In the genomic region with DNA sequence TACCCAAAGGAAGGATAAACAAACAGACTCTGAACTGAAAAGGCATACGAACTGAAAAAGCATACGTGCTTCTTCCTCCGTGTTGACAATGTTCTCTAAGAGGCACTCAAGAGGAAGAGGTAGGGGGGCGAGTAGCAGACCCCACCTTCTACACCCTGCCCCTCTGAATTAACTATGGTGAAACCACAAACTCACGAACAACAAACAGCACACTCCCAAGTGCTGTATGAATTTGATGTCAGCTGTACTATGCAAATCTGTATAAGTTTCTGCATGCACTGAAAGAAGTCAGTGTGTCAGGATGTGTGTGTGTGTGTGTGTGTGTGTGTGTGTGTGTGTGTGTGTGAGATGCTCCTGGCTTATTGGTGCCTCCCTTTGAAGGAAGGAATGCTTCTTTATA, we compare ENCODE assay signal across 24 mouse cellular contexts.
DNase-seq lines count a peak whose midpoint lies in the region; ATAC-seq and TF ChIP-seq lines count a peak whose summit lies in the region.
"Had no signal": no experiment of that assay in that cellular context is flagged by ENCODE, and none has a peak within 500 bp of the region (broad histone marks: within the 10 kb centered on the region; RNA-seq: fewer than 3 reads in every experiment).

No protein-coding gene starts in this region.

- peak overlapping the region; percentile 28; the same call in 1 of the 2 replicates for H3K27ac ChIP-seq in heart, postnatal 0 days (ENCODE audit: low read depth)
- H3K27ac ChIP-seq in layer of hippocampus, adult 2 months = no peak overlapping the region
- H3K27ac ChIP-seq in stomach, postnatal 0 days (replicated peaks) = no peak overlapping the region
- H3K27ac ChIP-seq: forebrain, embryonic 13.5 days; heart, adult 2 months; heart, embryonic 13.5 days; hindbrain, embryonic 12.5 days; limb, embryonic 13.5 days; liver, embryonic 12.5 days; midbrain, embryonic 13.5 days; neural tube, embryonic 15.5 days had no signal

- no peaks in the 10 kb centered on the region for H3K27me3 ChIP-seq in heart, postnatal 0 days (ENCODE audit: control insufficient read depth, insufficient read depth, low read length)
- H3K27me3 ChIP-seq in stomach, postnatal 0 days (ENCODE audit: control insufficient read depth, insufficient read depth, low read length) = no peaks in the 10 kb centered on the region
- H3K27me3 ChIP-seq: forebrain, embryonic 13.5 days; heart, embryonic 13.5 days; hindbrain, embryonic 12.5 days; limb, embryonic 13.5 days; liver, embryonic 12.5 days; megakaryocyte, embryonic 14.5 days; midbrain, embryonic 13.5 days; neural tube, embryonic 15.5 days had no signal

- no peak overlapping the region for H3K4me3 ChIP-seq in heart, postnatal 0 days (ENCODE audit: low read depth, low read length)
- H3K4me3 ChIP-seq in layer of hippocampus, adult 2 months = no peak overlapping the region
- no peak overlapping the region for H3K4me3 ChIP-seq in stomach, postnatal 0 days (ENCODE audit: low read depth, low read length)
- H3K4me3 ChIP-seq: forebrain, embryonic 13.5 days; heart, adult 2 months; heart, embryonic 13.5 days; hindbrain, embryonic 12.5 days; limb, embryonic 13.5 days; liver, embryonic 12.5 days; megakaryocyte, embryonic 14.5 days; midbrain, embryonic 13.5 days; neural tube, embryonic 15.5 days had no signal

- no peak for ATAC-seq in heart, postnatal 0 days (ENCODE audit: insufficient read depth, low read depth)
- peak; percentile 56 for ATAC-seq in CD4-positive, CD25-positive, alpha-beta regulatory T cell, adult 4 months
- peak; percentile 43; the same call in 1 of the 2 replicates for ATAC-seq in neutrophil, adult 5-6 weeks (ENCODE audit: extremely low read depth, insufficient number of reproducible peaks, low FRiP score, poor library complexity, severe bottlenecking)
- no peak for ATAC-seq in stomach, postnatal 0 days (ENCODE audit: low FRiP score, low TSS enrichment)
- ATAC-seq: forebrain, embryonic 13.5 days; liver, embryonic 12.5 days had no signal

- no peaks in the 10 kb centered on the region for H3K4me1 ChIP-seq in heart, postnatal 0 days (ENCODE audit: control insufficient read depth, insufficient read depth)
- no peaks in the 10 kb centered on the region for H3K4me1 ChIP-seq in stomach, postnatal 0 days (replicated peaks; ENCODE audit: control insufficient read depth, insufficient read depth)
- H3K4me1 ChIP-seq: hindbrain, embryonic 12.5 days had no signal

- no peaks in the 10 kb centered on the region; the same call in 1 of the 2 replicates for H3K36me3 ChIP-seq in heart, postnatal 0 days (replicated peaks; ENCODE audit: control insufficient read depth, insufficient read depth, low read length)
- H3K36me3 ChIP-seq in stomach, postnatal 0 days (ENCODE audit: control insufficient read depth, insufficient read depth, low read length) = no peaks in the 10 kb centered on the region
- H3K36me3 ChIP-seq: hindbrain, embryonic 12.5 days; liver, embryonic 12.5 days; midbrain, embryonic 13.5 days; neural tube, embryonic 15.5 days had no signal

- TF ChIP-seq EP300 in heart, postnatal 0 days (IDR thresholded peaks at IDR 0.05; ENCODE audit: low read depth) = no peak
- no peak for TF ChIP-seq EP300 in stomach, postnatal 0 days (optimal IDR thresholded peaks at IDR 0.05)

- WGBS in heart, postnatal 0 days = 67% methylated on average over 5 of the region's 5 CpGs
- 35% methylated on average over 5 of the region's 5 CpGs for WGBS in stomach, postnatal 0 days

- no peaks in the 10 kb centered on the region for H3K9me3 ChIP-seq in heart, postnatal 0 days (replicated peaks; ENCODE audit: control insufficient read depth, low read length)
- H3K9me3 ChIP-seq in stomach, postnatal 0 days (ENCODE audit: control insufficient read depth, low read length) = no peaks in the 10 kb centered on the region
- H3K9me3 ChIP-seq: forebrain, embryonic 13.5 days; heart, embryonic 13.5 days; hindbrain, embryonic 12.5 days; limb, embryonic 13.5 days; liver, embryonic 12.5 days; megakaryocyte, embryonic 14.5 days; midbrain, embryonic 13.5 days; neural tube, embryonic 15.5 days had no signal

- no peak for DNase-seq in heart, postnatal 0 days (ENCODE audit: low spot score)
- DNase-seq in heart, adult 18-20 months = no peak
- DNase-seq in thymus, postnatal 25 days = peak; percentile 61
- DNase-seq in layer of hippocampus, adult 2 months (ENCODE audit: low spot score in 2 of 2) = no peak
- DNase-seq in natural killer cell, adult 2 months (ENCODE audit: low spot score in 2 of 2) = no peak
- no peak for DNase-seq in stomach, postnatal 0 days (ENCODE audit: low spot score)
- DNase-seq: adrenal gland, postnatal 14 days; cerebellum, adult 9-10 months; gastrocnemius, postnatal 25 days; heart, adult 2 months; kidney, adult 8-10 months; kidney, postnatal 10 days; lung, adult 18-20 months; lung, postnatal 36 days had no signal

- H3K9ac ChIP-seq in heart, postnatal 0 days (replicated peaks; ENCODE audit: low read depth, low read length) = no peak overlapping the region
- no peak overlapping the region for H3K9ac ChIP-seq in stomach, postnatal 0 days (ENCODE audit: low read length)
- H3K9ac ChIP-seq: forebrain, embryonic 13.5 days; heart, embryonic 13.5 days; hindbrain, embryonic 12.5 days; limb, embryonic 13.5 days; liver, embryonic 12.5 days; midbrain, embryonic 13.5 days; neural tube, embryonic 15.5 days had no signal

- no peak overlapping the region for H3K4me2 ChIP-seq in heart, postnatal 0 days (ENCODE audit: low read depth, low read length)
- no peak overlapping the region for H3K4me2 ChIP-seq in stomach, postnatal 0 days (replicated peaks; ENCODE audit: low read depth)
- H3K4me2 ChIP-seq: forebrain, embryonic 13.5 days; heart, embryonic 13.5 days; hindbrain, embryonic 12.5 days; limb, embryonic 13.5 days; liver, embryonic 12.5 days; midbrain, embryonic 13.5 days; neural tube, embryonic 15.5 days had no signal

- no peak for TF ChIP-seq CTCF in heart, postnatal 0 days (IDR thresholded peaks at IDR 0.05; ENCODE audit: low read depth)
- TF ChIP-seq CTCF in layer of hippocampus, adult 2 months (conservative IDR thresholded peaks at IDR 0.05) = no peak
- no peak for TF ChIP-seq CTCF in stomach, postnatal 0 days (IDR thresholded peaks at IDR 0.05; ENCODE audit: low read depth)

Comparison
In these comparisons a context has a peak if more than half of its experiments do, and no peak if none do; other contexts are left out.
1. ATAC-seq: peak in CD4-positive, CD25-positive, alpha-beta regulatory T cell, adult 4 months (single experiment) and neutrophil, adult 5-6 weeks (single experiment); none in heart, postnatal 0 days (single experiment) and stomach, postnatal 0 days (single experiment).